In genomic region chr15:5186293-5186675, GRCm38 (mm10) we compare ENCODE assay signal across 9 mouse cellular contexts. TPM values are rescaled to one million over a fixed set of nuclear protein-coding genes. Genes with fewer than 3 reads are reported as not detected.
DNase-seq lines count a peak whose midpoint lies in the region; ATAC-seq lines count a peak whose summit lies in the region.
"Had no signal": no experiment of that assay in that cellular context is flagged by ENCODE, and none has a peak within 500 bp of the region (broad histone marks: within the 10 kb centered on the region; RNA-seq: fewer than 3 reads in every experiment).

No protein-coding gene starts in this region.

- no peak for ATAC-seq in heart, embryonic 12.5 days (ENCODE audit: insufficient number of reproducible peaks, low FRiP score)
- no peak for ATAC-seq in forebrain, embryonic 11.5 days (replicated peaks; ENCODE audit: low FRiP score)
- ATAC-seq in liver, embryonic 15.5 days (ENCODE audit: insufficient read depth), result no peak
- ATAC-seq in inflammation-experienced regulatory T-cells, adult 6 months, result no peak

- H3K4me2 ChIP-seq in heart, embryonic 12.5 days, result peak overlapping the region; percentile 86
- H3K4me2 ChIP-seq in forebrain, embryonic 11.5 days (ENCODE audit: low read depth, low read length, severe bottlenecking), result peak overlapping the region; percentile 73
- peak overlapping the region; percentile 83 for H3K4me2 ChIP-seq in liver, embryonic 15.5 days

- no peaks in the 10 kb centered on the region for H3K9me3 ChIP-seq in heart, embryonic 12.5 days (replicated peaks)
- H3K9me3 ChIP-seq in forebrain, embryonic 11.5 days (ENCODE audit: control insufficient read depth, low read length), result no peaks in the 10 kb centered on the region
- no peaks in the 10 kb centered on the region for H3K9me3 ChIP-seq in liver, embryonic 15.5 days (replicated peaks)

- 38% methylated on average over 10 of the region's 10 CpGs for WGBS in heart, embryonic 12.5 days
- WGBS in forebrain, embryonic 11.5 days, result 42% methylated on average over 10 of the region's 10 CpGs
- 33% methylated on average over 10 of the region's 10 CpGs for WGBS in liver, embryonic 15.5 days (ENCODE audit: insufficient replicate concordance)

- DNase-seq in heart, postnatal 4 days, result no peak
- peak; percentile 23 for DNase-seq in CD4-positive, CD25-positive, alpha-beta regulatory T cell, adult 2 months (ENCODE audit: low read depth, low spot score)
- DNase-seq in forebrain, embryonic 11.5 days (ENCODE audit: low spot score), result no peak
- no peak for DNase-seq in adrenal gland, adult 8-10 months
- no peak for DNase-seq in kidney, adult 8-10 months

- no peaks in the 10 kb centered on the region for H3K27me3 ChIP-seq in heart, embryonic 12.5 days (replicated peaks)
- no peaks in the 10 kb centered on the region for H3K27me3 ChIP-seq in forebrain, embryonic 11.5 days (ENCODE audit: control insufficient read depth, insufficient read depth, low read length)
- no peaks in the 10 kb centered on the region for H3K27me3 ChIP-seq in liver, embryonic 15.5 days
- H3K27me3 ChIP-seq: Patski had no signal

- H3K9ac ChIP-seq in heart, embryonic 12.5 days, result peak overlapping the region; percentile 83
- peak overlapping the region; percentile 80 for H3K9ac ChIP-seq in forebrain, embryonic 11.5 days (ENCODE audit: low read length)
- H3K9ac ChIP-seq in liver, embryonic 15.5 days, result peak overlapping the region; percentile 85

- peak overlapping the region; percentile 87 for H3K4me3 ChIP-seq in heart, embryonic 12.5 days
- peak overlapping the region; percentile 84 for H3K4me3 ChIP-seq in forebrain, embryonic 11.5 days (ENCODE audit: low read depth, low read length)
- peak overlapping the region; percentile 96 for H3K4me3 ChIP-seq in liver, embryonic 15.5 days (replicated peaks)

- H3K4me1 ChIP-seq in heart, embryonic 12.5 days (replicated peaks), result peaks cover 24% of the 10 kb centered on the region
- peaks cover 9% of the 10 kb centered on the region for H3K4me1 ChIP-seq in forebrain, embryonic 11.5 days (replicated peaks; ENCODE audit: control insufficient read depth, insufficient read depth, low read length)
- H3K4me1 ChIP-seq in liver, embryonic 15.5 days (replicated peaks), result peaks cover 24% of the 10 kb centered on the region

- no peak overlapping the region for H3K27ac ChIP-seq in heart, embryonic 12.5 days (ENCODE audit: poor library complexity, severe bottlenecking)
- no peak overlapping the region for H3K27ac ChIP-seq in forebrain, embryonic 11.5 days (ENCODE audit: low read depth, low read length)
- peak overlapping the region; percentile 86 for H3K27ac ChIP-seq in liver, embryonic 15.5 days (replicated peaks)

- H3K36me3 ChIP-seq in heart, embryonic 12.5 days, result peaks cover 24% of the 10 kb centered on the region
- H3K36me3 ChIP-seq in forebrain, embryonic 11.5 days (ENCODE audit: control insufficient read depth, insufficient read depth, low read length), result no peaks in the 10 kb centered on the region
- peaks cover 16% of the 10 kb centered on the region for H3K36me3 ChIP-seq in liver, embryonic 15.5 days (replicated peaks)

RNA-seq across cellular contexts. Expression of gene Ttc33, which starts 1.0 kb away (rescaled TPM):
- 32.4 and 32.6 TPM in 2 replicates for polyA plus RNA-seq in heart, embryonic 12.5 days (2016; fragmentation: Nextera tagmentation; extraction: Ambion mirVana)
- 10 to 100 TPM; 20.8 to 24.8 TPM for total RNA-seq in heart, postnatal 4 days (2021)
- 34.0 and 37.9 TPM in 2 replicates for polyA plus RNA-seq in forebrain, embryonic 11.5 days (2014; fragmentation: Nextera tagmentation; extraction: Ambion mirVana)
- polyA plus RNA-seq in liver, embryonic 15.5 days (2015; fragmentation: Nextera tagmentation; extraction: Ambion mirVana), result 13.5 and 15.7 TPM in 2 replicates
- total RNA-seq in adrenal gland, adult 8-10 months (2022), result 10 to 100 TPM; 61.4 to 94.8 (median 70.7) TPM
- 10 to 100 TPM; 58.5 to 62.4 (median 61.3) TPM for polyA plus RNA-seq in inflammation-experienced regulatory T-cells, adult 6 months (2017; shearing (Covaris generic))

RNA-seq across cellular contexts. Expression of gene Prkaa1, which starts 42.6 kb away (rescaled TPM):
- 23.7 and 24.1 TPM in 2 replicates for polyA plus RNA-seq in heart, embryonic 12.5 days (2016; fragmentation: Nextera tagmentation; extraction: Ambion mirVana)
- total RNA-seq in heart, postnatal 4 days (2021), result 10 to 100 TPM; 16.7 to 16.9 TPM
- 15.7 and 16.3 TPM in 2 replicates for polyA plus RNA-seq in forebrain, embryonic 11.5 days (2014; fragmentation: Nextera tagmentation; extraction: Ambion mirVana)
- 11.4 and 12.2 TPM in 2 replicates for polyA plus RNA-seq in liver, embryonic 15.5 days (2015; fragmentation: Nextera tagmentation; extraction: Ambion mirVana)
- 10 to 100 TPM; 33.2 to 42.6 (median 37.3) TPM for total RNA-seq in adrenal gland, adult 8-10 months (2022)
- 10 to 100 TPM; 18.1 to 22.5 (median 21.9) TPM for polyA plus RNA-seq in inflammation-experienced regulatory T-cells, adult 6 months (2017; shearing (Covaris generic))

RNA-seq across cellular contexts. Expression of gene Ptger4, which starts 57.7 kb away (rescaled TPM):
- polyA plus RNA-seq in heart, embryonic 12.5 days (2016; fragmentation: Nextera tagmentation; extraction: Ambion mirVana), result 2.4 and 2.5 TPM in 2 replicates
- 1 to 10 TPM; 5.9 to 6.1 TPM for total RNA-seq in heart, postnatal 4 days (2021)
- polyA plus RNA-seq in forebrain, embryonic 11.5 days (2014; fragmentation: Nextera tagmentation; extraction: Ambion mirVana), result 0.73 and 1.1 TPM in 2 replicates
- 1.5 and 1.6 TPM in 2 replicates for polyA plus RNA-seq in liver, embryonic 15.5 days (2015; fragmentation: Nextera tagmentation; extraction: Ambion mirVana)
- total RNA-seq in adrenal gland, adult 8-10 months (2022), result 1 to 10 TPM; 1.4 to 2.2 (median 1.6) TPM
- polyA plus RNA-seq in inflammation-experienced regulatory T-cells, adult 6 months (2017; shearing (Covaris generic)), result 10 to 100 TPM; 25.0 to 27.1 (median 26.3) TPM
